Mouse (Mus musculus) left cerebral cortex, adult 8-10 months (tissue): ENCODE data around the gene Mxra8. TPM values are rescaled to one million over a fixed set of nuclear protein-coding genes. Genes with fewer than 3 reads are reported as not detected.

Source experiments
- DNase-seq, 2 experiments: peaks; one replicate each; pipeline ENCODE4 v3.0.0; 2022; ENCODE audit warnings: low spot score in 2 of 2
- total RNA-seq, 4 experiments: library from RNA; stranded (reverse); gene quantifications; 2 replicates each; pipeline ENCODE4 v1.2.4; 2022

The Mxra8 gene
- total RNA-seq: 10 to 100 TPM in 1 of 4 experiments, 1 to 10 TPM in 3; 8.9 to 10.3 (median 9.3) TPM

DNA sequence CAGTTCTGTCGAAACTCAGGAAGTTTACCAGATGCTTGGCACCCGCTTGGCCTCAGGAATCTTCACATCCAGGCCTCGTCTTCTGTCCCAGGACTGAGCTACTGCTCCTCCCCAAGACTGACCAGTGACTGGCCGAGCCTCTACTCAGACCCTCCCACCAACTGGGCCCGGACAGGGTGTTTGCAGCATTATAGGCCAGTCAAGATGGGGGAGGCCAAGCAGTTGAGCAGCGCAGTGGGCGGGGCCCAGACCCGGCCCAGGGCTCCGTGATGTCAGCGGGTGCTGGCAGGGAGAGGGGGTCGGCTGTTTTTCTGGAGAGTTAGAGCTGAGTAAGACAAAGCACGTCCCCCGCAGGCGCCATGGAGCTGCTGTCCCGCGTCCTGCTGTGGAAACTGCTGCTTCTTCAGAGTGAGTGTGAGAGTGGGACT, at the start of gene Mxra8:
Gene Mxra8 (plus strand): TSS at position 198 of the 428 bp plus-strand sequence.
- no peak for DNase-seq

GRCm38 (mm10) chr4:155790021-155790489, 49.4 kb upstream of the Mxra8 start, which contains the start of gene Ankrd65:
Gene Ankrd65, plus strand, starts transcription at chr4:155790439.
- DNase-seq: no peak

DNA sequence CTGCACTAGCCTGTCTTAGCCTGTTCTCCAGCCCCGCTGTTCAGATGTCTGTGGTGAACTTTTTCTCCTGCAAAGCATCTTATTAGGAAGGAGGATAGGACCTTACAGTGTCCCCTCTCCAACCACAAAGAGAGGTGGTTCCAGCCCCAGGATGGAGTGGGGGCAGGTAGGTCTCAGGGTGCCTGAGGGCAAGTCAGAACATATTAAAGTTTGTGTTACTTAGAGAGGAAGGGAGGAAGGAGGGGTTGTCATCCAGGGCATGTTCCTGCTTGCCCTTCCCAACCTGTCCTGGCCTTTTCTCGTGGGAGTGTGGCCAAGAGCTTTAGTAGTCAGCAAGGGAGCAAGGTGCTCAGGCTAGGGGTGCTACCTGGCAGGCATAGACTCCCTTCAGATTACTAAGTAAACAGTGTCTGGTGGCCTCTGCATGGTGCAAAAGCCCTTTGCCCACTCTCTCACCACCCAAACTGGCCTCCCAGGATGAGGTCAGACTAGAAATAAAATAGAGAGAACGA, 48.8 kb upstream of the Mxra8 start:
- no peak for DNase-seq

GRCm38 (mm10) chr4:155791240-155791933, 48.1 kb upstream of the Mxra8 start:
- DNase-seq: no peak

DNA sequence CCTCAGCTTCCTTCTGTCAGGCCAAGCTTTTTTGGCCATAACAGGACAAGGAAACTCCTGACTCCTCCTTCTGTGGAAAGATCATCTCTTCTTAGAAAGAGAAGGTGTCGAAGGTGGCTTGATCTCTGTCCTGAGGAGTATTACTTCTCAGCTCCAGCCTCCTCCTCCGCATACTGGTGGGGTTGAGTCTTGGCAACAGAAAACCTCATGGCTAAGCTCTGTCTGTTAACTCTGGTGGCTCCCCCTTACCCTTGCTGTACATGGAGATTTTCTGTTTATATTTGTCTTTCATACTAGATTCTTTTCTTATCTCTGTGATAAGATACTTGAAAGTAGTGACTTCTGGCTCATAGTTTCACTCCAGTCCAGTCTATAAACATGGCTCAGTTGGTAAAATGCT, 45.8 kb upstream of the Mxra8 start:
- no peak for DNase-seq

GRCm38 (mm10) chr4:155802075-155802474, 37.4 kb upstream of the Mxra8 start:
- DNase-seq: no peak

DNA sequence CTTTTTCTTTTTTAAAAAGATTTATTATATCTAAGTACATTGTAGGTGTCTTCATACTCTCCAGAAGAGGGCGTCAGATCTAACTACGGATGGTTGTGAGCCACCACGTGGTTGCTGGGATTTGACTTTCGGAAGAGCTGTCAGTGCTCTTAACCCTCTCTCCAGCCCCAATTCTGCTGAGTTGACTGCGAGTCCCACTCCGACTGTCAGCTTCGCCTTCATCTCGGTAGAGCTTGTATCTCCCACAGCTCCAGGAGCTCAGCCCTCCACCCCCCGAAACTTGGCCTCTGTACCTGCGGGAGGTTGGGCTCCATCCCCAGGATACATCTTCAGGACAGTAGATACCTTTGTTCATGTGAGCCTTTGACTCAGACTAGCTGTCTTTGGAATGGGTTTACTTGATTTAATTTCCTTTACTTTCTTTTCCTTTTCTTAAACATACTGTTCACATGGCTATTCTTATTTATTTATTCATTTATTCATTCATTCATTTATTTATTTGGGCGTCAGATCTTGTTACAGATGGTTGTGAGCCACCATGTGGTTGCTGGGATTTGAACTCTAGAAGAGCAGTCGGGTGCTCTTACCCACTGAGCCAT, 36.6 kb upstream of the Mxra8 start, which contains the start of gene Mrpl20:
Gene Mrpl20 (plus strand): TSS at position 138 of the 599 bp plus-strand sequence.
- no peak for DNase-seq

DNA sequence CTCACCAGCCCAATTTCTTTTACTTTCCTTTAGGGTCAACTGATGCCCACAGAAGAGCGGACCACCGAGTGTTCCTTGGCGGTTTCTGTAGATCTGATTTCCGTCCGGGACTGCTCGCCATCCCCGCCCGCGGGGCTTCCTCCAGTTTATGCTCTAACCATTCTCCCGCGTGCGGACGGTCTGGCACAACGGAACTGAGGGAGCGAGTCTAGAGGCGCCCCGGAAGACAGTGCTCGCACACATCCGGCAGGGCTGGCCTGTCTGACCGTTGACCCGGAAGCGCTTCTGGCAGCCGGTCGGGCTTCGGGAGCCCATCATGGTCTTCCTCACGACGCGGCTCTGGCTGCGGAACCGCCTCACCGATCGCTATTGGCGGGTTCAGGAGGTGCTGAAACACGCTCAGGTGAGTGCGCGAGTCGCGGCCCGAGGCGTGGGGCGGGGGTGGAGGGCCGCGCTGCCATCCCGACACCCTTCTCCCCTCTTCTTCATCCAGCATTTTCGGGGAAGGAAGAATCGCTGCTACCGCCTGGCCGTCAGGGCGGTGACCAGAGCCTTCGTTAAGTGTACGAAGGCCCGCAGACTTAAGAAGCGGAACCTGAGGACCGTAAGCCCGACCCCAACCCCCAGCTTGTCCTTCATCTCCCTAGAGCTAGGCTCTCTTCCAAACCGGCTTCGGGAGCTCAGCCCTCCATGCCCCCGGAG, 36.0 kb upstream of the Mxra8 start:
- peak; percentile 87 to 97 for DNase-seq

GRCm38 (mm10) chr4:155807841-155808240, 31.6 kb upstream of the Mxra8 start:
- no peak for DNase-seq

GRCm38 (mm10) chr4:155811929-155812664, 27.4 kb upstream of the Mxra8 start, which contains the start of gene Ccnl2:
Gene Ccnl2, plus strand, starts transcription at chr4:155812489.
- DNase-seq: peak; percentile 74 to 93

GRCm38 (mm10) chr4:155812665-155813181, 26.8 kb upstream of the Mxra8 start:
- no peak for DNase-seq

DNA sequence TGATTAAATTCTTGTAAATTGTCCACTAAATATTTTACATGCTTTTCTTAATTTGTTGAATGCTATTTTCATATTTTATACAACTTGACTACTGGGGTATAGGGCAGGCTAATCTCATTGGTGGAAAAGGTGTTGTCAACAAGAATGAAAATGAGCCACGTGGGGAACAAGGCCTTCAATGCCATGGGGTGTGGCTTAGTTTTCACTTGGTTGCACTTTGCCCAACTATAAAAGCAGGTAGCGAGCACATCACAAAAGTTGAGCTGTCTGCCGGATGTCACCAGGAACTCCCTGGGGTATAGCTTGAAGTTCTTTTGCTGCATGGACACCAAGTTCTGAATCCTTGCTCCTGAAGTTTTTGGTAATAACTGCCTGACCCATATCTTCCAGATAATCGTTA, 21.9 kb upstream of the Mxra8 start:
- no peak for DNase-seq

DNA sequence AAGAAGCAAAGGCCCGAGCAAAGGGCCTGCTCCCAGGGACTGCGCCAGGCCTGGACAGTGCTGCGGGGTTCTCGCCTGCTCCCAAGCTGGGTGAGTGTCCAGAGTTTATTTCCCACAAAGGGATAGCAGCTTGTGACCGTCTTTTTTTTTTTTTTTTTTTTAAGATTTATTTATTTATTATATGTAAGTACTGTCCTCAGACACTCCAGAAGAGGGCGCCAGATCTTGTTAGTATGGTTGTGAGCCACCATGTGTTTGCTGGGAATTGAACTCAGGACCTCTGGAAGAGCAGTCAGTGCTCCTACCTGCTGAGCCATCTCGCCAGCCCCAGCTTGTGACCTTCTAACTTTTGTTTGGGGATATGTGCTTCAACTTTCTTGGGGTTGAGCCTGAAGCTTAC, 18.5 kb upstream of the Mxra8 start:
- DNase-seq: no peak

- DNase-seq: no peak
Measured at GRCm38 (mm10) chr4:155823443-155823842, 16.0 kb upstream of the Mxra8 start.

DNA sequence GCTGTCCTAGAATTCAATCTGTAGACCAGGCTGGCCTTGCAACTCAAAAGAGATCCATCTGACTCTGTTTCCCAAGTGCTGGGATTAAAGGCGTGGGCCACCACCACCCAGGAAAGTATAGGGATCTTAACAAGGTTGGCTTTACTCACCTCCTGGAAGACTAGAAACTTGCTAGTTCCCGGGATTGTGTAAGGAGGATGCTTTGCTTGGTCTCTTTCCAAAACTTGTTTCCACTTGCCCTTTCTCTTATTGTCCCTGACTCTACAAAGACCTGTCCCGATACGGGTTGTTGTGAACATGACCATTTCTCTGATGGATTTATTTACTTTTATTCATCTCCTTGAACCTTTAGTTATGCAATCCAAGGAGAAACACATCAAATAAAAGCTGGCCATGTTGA, 9.6 kb upstream of the Mxra8 start:
- no peak for DNase-seq

GRCm38 (mm10) chr4:155830596-155830995, 8.9 kb upstream of the Mxra8 start:
- no peak for DNase-seq

GRCm38 (mm10) chr4:155831205-155831766, 8.2 kb upstream of the Mxra8 start, which contains the start of gene Aurkaip1:
Gene Aurkaip1, plus strand, starts transcription at chr4:155831272.
- DNase-seq: peak; percentile 91 to 92

DNA sequence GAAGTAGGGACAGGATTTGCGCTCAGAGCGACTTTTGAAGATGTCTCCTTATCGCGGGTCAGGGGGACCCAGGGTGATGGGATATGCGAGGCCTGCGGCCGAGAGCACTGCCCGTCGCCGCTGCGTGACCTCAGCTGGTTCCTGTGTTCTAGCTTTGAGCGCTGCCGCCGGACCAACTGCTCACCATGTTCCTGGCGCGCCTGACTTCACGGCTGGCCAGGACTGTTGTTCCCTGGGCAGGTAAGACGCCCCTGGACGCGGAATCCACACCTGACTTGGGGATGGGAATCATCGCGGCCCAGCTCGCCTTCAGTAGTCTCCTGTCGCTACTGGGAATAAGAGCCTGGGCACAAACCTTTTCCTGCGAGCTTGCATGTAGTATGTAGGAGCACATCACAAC, 7.6 kb upstream of the Mxra8 start:
- DNase-seq: no peak

DNA sequence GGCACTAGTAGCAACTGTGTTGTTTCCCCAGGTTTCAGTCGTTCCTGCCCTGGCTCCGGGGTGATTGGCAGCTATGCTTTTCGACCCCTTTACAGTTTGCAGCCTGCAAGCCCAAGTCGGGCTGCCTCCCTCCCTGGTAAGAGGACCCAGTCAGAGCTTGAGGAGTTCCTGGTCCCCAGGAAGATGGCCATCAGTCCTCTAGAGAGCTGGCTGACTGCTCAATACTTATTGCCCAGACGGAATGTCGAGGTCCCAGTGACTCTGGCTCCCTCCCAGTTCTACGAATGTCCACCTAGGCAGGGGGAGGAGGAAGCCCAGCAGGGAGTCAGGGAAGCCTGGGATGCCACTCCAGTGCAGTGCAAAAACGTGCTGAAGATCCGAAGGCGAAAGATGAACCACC, 7.2 kb upstream of the Mxra8 start:
- no peak for DNase-seq

DNA sequence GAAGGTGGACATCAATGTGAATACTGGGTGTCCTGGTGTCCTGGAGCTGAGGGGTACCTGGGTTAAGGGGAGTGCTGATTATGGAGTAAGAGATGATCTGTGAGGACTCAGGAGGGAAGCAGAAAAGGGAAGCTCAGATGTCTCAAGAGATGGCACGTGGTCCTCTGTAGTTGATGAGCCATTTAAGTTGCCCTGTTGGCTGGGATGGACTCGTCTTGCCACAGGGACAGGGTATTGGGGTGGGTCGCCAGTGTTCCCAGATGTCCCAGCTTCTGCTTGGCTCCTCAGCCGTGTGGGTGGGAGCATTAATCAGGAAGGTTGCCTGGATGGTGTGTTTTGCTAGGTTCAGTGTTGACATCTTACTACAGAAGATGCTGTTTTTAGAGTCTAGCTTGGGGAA, 6.2 kb upstream of the Mxra8 start:
- no peak for DNase-seq

DNA sequence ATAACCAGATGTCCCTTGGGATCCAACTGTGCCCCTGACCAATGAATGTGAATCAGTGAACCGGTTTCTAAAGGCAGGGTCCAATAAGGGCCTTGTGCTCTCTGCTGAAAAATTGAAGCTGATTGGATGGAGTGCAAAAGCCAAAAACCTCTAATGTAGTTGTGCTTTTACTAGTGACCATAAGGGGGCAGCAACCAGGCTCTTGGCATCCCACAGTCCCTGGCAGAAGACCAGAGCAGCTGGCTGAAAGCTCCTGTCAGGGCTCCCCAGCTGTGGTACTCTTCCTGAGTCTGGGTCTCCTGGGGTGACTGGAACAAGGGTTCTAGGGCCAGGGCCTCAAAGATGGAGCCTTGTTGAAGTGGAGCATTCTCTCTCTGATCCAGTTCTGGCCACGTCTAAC, 5.6 kb upstream of the Mxra8 start:
- peak; percentile 36 to 75 for DNase-seq
